Mouse (Mus musculus): ENCODE data around the gene Nmb.

- no peak for TF ChIP-seq CTCF (IDR thresholded peaks at IDR 0.05; ENCODE audit: low read depth)
- TF ChIP-seq EP300 (IDR thresholded peaks at IDR 0.05; ENCODE audit: low read depth): no peak
These were observed 46.6 kb upstream of the Nmb start for GRCm38 (mm10) chr7:80951461-80951860.
